Mouse (Mus musculus) lung, adult 2 months (tissue): Measurements from ENCODE around the gene Bcan.

Experiments used
- CTCF ChIP-seq: fragments of 200-500 bp; IDR thresholded peaks from 2 replicates; pipeline ENCODE4 v1.5.1; 2011; ENCODE audit warnings: mild to moderate bottlenecking, low read length, control low read depth; ENCODE audit not compliant: insufficient read depth
- POLR2A ChIP-seq: fragments of 200-500 bp; IDR thresholded peaks from 2 replicates; pipeline ENCODE4 v1.6.1; 2011; ENCODE audit warnings: low read depth, mild to moderate bottlenecking, control low read depth, low read length, borderline replicate concordance; ENCODE audit errors: extremely low read depth

DNA sequence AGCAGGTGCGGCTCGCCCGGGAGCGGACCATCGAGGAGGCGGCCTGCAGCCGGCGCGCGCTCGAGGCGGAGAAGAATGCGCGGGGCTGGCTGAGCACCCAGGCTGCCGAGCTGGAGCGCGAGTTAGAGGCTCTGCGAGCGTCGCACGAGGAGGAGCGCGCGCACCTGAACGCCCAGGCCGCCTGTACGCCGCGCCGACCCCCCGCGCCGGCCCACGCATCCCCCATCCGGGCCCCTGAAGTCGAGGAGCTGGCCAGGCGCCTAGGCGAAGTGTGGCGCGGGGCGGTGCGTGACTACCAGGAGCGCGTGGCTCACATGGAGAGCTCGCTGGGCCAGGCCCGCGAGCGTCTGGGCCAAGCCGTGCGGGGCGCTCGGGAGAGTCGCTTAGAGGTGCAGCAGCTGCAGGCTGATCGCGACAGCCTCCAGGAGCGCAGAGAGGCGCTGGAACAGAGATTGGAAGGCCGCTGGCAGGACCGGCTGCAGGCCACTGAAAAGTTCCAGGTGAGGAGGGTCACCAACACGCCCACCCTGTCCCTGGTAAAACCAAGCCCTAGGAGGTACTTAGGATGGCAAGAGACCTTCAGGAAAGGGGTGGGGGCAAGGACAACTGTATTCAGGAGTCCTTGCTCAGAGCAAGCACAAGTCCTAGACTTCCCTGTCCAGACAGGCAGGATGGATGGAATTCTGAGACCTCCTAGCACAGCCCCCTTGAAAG lies 28.4 kb downstream of the Bcan start:
- TF ChIP-seq POLR2A (no peak), CTCF (no peak)
